Mouse (Mus musculus) kidney, postnatal 14 days (tissue): ENCODE data around the gene Cnppd1.

Source experiments
- DNase-seq: peaks from one replicate; pipeline ENCODE4 v3.0.0; 2022; ENCODE audit warnings: mixed read lengths

The Cnppd1 gene

DNA sequence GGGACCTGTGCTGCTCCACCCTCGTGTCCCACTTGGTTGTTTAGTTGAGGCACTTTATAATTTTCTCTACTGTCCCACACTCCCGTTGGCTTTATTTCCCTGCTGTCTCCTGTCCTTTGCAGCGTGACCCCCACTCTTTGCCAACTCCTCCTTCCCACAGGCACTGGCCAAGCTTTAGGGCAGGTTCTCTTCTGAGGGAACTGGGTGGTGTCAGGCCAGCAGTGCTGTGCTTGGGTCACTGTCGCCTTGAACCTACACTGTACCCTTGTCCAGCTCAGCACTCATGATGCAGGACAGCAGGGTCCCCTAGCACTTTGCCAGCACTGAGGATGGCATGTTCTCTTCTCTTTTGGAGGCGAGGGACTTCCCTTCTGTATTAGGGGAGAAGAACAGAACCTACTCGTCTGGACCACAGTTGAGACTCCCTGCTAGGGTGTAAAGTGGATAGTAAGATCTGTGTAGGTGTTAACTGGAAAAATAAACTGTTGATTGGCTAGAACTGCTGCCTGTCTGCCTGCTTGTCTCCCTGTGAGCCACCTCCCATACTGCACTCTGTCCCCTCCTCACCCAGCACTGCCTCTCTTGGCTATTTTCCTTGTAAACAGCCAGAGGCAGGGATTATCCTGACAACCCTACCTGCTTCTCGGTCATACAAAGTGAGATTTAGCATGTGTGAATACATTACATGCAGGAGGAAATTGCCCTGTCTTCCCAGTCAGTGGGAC, 5.1 kb upstream of the Cnppd1 start:
- peak; percentile 46 for DNase-seq

DNA sequence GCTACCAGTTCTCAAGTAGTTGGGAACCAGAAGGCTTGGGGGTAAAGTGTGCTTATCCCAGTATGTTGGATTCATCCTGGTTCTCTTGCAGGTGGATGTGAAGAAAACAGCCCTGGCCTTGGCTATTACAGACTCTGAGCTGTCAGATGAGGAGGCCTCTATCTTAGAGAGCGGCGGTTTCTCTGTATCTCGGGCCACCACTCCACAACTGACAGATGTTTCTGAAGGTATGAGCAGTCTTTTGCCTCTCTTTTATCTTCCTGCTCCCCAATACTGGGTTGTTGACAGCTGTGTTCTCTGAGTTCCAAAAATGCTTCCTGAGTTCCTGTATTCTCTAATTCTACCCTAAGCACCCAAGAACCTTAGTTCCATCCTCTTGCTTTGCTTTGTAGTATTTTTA, 3.1 kb upstream of the Cnppd1 start:
- DNase-seq, result no peak

DNA sequence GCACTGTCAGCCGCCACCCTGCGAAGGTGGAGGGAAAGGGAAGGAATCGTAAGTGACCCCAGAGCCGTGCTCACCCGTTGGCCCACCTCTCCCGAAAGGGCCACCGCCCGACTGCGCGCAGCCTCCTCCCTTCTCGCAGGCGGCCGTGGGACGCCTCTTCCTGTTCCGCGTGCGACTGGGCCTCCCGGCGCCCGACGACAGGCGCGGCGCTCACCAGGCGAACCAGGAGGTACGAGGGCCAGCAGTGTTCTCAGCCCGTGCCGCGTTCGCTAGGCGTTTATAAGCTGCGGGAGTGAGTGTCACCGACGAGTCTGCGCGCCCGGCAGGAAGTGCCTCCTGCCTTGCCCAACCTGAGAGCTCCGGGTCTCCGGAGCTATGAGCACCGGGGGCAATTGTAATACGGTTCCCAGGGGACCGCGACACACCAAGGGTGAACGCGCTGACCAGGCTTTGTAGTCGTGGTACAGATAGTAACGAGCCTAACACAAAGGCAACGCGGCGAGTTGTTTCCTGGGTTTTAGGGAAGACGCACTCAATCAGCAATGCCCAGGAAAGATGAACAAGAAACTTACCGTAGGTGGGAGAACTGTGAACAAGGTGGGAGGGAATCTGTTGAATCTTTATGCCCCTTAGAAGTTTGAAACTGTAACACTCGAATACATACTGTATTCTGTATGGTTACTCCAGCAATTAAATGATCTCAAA, 873 bp downstream of the Cnppd1 start:
- peak; percentile 79 for DNase-seq

DNA sequence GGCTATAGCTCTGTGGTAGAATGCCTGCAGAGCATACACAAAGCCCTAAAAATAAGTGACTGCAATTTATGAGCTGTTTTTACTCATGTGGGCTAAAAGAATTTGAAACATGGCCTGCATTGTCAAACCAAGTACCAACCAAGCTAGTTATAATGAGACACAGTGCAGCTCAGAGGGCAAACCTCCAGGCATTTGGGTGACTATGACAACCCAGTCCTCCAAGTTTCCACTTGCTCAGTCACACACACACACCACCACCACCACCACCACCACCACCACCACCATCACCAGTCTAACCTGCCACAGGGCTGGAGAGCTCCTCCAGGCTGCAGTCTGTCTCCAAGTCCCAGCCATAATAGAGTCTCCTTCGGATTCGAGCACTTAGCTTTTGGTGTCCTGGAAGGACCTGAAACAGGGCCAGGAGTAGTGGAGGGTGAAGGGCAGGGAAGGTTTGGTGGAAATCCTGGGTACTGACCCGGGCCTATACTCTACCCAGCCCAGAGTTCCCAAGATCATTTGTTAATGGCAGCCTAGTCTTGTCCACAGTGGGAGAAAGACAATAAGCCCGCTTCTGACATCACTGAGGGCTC, 1.8 kb downstream of the Cnppd1 start:
- peak; percentile 34 for DNase-seq

DNA sequence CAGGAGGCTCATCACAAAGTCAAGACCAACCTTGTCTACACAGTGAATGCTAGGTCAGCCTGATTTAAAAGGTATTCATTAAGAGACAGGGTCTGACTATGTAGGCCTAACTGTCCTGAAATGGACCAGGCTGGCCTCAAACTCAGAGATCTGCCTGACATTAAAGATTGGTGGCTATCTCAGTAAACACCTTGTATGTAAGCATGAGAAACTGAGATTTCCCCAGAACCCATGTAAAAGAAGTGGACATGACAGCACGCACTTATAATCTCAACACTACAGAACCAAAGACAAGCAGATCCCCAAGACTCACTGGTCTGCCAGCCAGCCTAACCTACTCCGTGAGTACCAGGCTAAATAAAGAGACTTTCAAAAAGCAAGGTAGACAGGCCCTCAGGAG, 4.1 kb downstream of the Cnppd1 start:
- DNase-seq, result no peak

DNA sequence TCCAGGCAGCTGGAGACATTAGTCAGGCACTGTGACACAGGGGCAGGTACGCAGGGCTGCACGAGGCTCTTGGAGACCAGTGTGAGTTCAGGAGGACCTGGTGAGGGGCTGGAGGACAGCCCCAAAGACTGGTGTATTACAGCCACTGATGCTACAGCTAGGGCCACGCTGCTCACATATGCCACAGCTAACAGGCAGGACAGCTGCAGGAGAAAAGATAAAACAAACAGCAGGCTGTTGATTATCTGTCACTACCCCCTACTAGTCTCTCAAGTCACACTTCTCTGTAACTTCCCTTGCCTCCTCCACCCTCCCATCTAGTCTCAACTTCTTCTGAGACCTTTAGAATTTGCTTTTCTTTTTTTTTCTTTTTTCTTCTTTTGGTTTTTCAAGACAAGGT, 5.8 kb downstream of the Cnppd1 start:
- DNase-seq, result no peak

DNA sequence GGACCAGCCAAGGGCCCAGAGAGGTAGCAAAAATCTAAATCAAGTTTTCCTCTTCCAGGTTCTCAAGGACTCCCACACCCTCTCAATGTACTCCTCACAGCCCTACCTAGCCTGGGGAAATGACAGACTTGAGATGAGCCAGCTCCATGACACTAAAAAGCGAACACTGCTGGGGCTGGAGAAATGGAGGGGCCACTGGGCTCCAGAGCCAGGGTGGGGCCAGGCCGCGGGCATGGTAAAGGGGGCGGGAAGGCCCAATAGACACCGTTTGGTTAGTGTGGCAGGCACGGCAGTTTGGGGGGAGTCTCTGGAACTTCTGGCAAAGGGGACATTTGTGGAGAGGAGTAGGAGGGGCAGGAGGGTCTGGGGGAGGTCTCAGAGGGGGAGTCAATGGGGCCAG, 6.2 kb downstream of the Cnppd1 start:
- DNase-seq, result no peak

DNA sequence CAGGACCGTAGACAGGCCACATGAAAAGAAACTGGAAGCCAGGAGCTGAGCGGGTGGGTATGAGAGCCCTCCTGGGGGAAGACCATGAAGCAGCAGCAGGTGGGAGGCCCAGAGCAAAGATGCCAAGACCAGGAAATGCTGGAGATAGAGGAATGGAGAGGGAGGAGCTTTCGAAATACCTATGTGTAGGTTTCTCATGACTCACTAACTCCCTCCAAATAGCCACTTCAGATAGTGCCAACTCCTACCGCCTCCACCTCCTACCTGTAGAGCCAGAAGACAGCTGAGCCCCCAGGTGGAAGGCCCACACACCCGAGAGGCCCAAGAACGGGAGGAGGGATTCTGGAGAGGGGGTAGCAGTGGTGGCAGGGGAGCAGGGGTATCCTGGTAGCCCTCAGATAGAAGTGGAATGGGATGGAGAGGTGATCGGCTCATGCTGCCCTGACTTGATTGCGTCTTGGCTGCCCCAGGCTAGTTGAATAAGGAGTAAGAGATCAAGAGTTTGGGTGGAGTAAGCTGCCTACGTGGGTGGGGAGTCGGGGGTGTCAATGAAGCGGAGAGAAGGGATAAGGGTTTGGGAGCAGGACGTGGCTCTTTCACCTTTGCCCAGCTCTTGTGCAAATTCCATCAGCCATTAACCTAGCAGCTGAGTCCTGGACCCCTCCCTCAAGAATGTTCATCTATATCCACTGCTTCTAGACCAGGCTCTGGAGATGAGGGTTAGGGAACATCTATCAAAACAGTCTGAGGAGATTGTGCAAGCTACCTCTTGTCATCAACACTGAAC, 8.9 kb downstream of the Cnppd1 start, which contains the start of gene Slc23a3:
TSS of gene Slc23a3 (minus strand) at position 470 of the 787 bp plus-strand sequence.
- DNase-seq, result peak; percentile 74

DNA sequence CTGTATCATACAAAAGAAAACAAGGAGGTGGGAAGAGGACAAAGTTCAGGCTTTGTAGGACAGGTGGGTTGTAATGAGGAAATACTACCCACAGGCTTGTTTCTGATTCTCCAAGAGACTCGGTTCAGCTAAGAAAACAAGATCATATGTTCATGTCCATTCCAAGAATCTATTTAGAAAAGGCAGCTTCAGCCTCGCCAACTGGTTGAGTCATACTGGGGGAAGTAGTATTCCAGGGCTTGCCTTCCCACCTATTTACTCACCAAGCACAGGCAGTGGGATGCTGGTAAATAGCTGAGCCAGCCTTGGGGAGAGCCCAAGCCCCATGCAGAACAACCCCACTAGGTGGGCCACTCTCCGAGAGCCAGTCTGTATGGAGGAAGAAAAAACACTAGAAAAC, 13.9 kb downstream of the Cnppd1 start:
- DNase-seq, result no peak

DNA sequence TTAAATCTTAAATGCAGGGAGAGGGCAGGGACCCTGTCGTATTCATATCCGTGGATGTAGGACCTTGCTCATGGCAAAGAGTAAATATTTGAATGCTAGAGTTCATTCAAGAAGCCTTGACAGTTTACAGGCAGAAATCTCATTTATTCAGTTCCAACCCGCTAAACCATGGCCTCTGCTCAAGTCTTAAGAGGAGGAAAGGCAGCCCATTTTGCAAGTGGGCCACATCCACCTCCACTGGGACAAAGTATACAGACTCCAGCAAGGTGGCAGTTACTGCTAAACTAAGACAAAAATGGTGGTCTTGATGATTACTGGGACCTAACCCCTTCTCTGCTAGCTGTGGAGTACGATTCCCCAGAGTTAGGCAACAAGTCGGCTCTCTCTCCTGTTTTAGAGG, 17.1 kb downstream of the Cnppd1 start:
- DNase-seq, result no peak

DNA sequence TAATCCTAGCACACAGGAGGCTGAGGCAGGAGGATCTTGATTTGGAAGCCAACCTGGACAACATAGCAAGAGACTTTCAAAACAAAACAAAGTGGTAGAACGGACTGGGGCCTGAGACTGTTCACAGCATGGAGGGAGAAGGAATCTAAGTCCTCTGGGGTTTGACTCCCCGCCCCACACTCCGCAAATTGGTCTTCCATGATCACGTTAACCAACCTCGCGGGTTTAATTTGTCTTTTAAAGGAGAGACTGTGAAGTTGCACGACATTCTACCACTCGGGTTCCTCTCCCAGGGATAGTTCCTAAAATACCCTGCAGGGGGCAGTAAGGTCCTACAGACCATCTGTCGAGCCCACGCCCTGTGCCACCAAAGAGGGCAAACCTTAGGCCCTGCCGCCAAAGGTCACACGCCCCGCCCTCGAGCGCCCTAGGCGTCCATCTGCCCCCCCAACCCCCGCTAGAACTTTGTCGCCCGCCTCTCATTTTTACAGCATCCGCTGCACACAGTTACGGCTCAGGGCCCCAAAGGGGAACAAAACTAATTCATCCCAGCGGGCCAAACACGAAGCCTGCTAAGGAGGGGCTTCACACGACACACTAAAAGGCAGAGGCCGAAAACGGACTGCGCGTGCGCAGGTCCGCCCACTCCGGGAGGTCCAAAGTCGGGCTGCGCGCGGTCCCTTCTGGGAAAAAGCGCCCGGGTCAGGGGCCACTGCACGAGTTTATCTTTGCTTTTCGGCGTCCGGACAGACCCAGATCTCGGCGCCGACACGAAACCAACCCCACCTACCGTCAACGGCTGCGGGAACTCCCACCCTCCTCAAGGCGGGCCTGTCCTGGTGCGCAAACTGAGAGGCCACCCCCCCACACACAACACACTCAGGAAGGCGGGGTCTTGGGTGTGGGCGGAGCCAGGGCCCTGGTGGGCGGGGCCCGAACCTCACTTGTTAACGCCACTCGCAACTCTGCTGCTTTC, 17.9 kb downstream of the Cnppd1 start, which contains the start of gene Nhej1:
TSS of gene Nhej1 (minus strand) at position 855 of the 976 bp plus-strand sequence.
- DNase-seq, result peak; percentile 97

DNA sequence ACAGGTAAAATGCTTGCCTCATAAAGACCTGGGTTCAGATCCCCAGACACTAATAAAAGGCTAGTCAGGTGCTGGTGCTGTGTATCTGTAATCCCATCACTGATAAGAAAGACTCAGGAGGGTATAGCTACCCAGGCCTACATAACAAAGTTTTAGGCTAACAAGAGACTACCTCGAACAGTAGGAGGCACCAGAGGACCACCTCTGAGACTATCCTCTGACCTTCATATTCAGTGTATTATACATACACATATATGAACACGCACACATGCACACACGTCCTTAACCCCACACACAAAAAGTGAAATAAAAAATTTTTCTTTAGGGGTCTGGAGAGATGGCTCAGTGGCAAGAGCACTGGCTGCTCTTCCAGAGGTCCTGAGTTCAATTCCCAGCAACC, 20.3 kb downstream of the Cnppd1 start:
- no peak for DNase-seq
